Mouse (Mus musculus) skeletal muscle tissue, adult 2 months (tissue): ENCODE results near the gene Prtg.

Experiments used
- DNase-seq: peaks from one replicate; pipeline ENCODE4 v3.0.0-alpha.2; 2012; ENCODE audit warnings: low read depth, low spot score

Gene Prtg

GRCm38 (mm10) chr9:72809077-72809476 lies 2.4 kb downstream of the Prtg start:
- no peak for DNase-seq

GRCm38 (mm10) chr9:72810607-72811006 lies 3.9 kb downstream of the Prtg start:
- DNase-seq: no peak

- DNase-seq: no peak
These were observed 5.4 kb downstream of the Prtg start for GRCm38 (mm10) chr9:72812091-72812490.

GRCm38 (mm10) chr9:72812594-72813570 lies 6.2 kb downstream of the Prtg start:
- no peak for DNase-seq

DNA sequence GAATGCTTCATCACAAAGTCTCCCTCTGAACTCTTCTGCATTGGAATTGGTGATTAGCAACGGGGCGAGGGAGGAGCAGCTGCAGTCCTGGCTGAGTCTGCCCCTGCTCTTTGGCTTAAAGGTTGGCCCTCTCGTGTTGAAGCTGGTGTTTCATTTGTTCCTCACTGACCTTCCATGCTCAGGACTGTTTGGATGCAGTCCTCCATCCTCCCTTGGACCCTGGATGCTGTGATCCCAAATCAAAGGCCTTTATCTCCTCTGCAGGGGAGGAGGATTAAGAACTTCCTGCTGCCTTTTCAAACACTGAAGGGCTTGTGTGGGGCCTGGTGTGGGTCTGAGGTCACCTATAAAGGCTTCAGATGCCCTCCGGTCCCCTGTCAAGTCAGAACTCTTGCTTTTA lies 18.8 kb downstream of the Prtg start:
- DNase-seq: no peak

DNA sequence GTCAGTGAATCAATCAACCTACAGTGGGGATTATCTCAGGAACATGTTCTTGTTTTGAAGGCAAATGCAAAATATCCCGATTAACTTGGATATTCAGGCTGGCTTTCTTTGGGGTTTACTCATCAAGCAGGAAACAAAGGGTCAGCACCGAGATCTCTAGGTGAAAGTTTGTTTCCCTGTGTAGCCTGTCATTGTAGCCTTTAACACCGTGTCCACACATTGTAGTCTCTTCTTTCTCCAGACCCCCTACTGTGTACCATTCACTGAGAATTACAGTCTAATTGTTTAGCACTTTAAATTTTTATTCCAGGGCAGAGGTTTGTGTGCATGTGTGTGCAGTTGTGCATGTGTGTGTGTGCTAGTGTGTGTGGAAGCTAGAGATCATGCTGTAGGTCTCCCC lies 19.3 kb downstream of the Prtg start:
- DNase-seq: no peak

GRCm38 (mm10) chr9:72828616-72829257 lies 22.1 kb downstream of the Prtg start:
- DNase-seq: no peak

DNA sequence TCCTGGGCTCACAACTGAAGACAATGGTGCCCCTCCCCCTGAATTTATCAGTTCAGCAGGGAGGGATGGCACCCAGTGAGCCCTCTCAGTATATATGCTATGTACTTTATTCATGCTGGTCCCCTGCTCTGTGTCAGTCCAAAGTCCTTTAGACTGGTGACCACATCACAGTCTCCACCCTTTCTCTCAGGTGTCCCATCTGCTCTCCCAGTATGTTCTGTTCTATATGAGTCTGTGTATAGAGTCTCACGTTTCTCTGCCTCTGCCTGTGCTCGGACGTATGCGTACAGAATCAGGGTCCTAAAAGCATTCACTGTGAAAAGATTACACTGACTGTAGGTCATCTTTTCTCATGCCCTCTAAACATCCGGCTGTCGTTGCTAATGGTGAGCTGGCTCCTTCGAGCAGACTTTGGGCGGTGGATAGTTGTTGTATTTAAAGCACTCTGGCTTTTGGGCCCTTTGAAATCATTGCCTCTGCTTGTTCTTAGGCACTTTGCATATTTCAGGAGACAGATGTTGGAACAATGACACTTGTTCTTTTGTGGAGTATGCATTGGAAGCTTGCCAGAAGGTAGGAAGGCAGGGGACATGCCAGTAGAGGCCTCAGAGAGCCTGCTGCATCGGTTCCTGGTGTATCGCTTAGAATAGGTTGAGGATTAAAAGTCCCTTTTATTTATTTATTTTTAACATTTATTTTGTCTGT lies 27.5 kb downstream of the Prtg start:
- DNase-seq: no peak

DNA sequence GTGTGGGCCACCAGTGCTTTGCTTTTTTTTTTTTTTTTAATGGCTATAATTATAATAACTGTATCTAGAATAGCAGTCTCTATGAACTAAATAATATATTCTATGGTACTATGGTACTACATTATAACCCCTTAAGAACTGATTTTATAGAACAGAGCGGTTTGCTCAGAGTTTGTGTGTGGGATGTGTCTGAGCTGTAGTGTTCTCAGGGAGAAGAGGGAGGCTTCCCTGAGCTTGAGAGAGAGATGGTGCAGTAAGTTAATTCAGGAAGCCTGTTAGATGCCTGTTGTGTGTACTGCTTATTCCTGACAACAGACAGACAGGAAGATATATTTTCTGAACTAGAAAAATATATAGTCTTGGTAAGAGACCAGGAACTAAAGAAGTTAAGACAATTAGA lies 28.3 kb downstream of the Prtg start:
- DNase-seq: no peak

DNA sequence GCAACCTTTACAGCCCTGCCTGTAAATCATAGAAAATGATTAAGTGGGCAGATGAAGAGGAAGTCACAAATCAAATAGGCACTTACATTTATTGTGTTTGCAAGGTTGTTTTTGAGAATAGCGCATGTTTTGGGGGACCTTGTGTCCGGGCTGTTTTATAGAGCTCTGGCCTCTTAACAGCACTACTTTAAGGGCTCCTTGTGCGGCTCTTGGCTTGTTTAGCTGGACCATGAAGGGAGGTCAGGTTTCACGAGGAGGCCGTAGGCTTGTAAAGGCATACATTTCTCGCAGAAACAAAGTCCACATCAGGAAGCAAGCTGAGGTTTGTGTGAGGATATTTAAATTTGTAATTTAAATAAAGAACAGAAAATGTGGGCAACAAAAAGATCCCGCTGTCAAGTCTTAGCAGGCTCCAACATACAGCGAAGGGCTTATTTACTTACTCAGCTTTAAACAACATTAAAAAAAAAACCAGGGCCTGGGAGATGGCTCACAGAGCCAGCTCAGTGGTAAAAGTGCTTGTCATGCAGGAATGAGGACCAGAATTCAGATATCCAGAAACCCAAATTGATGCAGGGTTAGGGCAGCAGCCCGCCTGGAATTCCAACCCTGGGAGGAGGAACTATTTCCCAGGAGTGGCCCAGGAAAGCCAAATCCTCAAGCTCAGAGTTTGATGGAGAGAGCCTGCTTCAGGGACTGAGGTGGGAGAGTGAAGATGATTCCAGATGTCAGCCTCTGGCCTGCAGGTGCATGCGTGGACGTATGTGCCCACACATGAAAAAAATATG lies 30.2 kb downstream of the Prtg start:
- DNase-seq: no peak

DNA sequence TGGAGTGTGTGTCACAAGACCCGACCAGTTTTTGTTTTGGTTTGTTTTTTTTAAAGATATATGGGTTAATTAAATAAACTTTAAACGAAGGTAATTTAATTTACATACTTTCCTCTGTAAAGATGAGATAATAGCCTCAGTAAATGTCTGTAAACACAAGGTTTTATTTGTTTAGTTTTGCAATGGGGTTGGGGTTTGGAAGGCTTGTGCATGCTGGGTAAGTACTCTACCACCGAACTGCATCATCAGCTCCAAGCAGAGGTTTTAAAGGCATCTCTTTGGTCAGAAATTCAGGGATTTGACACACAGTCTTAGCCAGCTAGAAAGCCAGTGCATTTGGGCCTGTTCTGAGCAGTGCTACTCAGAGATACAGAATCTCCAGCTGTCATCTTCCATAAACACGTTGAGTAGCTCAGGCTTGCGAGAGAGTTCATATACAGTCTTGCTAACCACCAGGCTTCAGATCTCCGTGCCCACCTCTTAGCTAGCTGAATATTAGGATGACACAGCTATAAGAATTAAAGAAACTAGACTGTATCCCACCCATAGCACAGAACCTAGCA lies 31.0 kb downstream of the Prtg start:
- DNase-seq: no peak

DNA sequence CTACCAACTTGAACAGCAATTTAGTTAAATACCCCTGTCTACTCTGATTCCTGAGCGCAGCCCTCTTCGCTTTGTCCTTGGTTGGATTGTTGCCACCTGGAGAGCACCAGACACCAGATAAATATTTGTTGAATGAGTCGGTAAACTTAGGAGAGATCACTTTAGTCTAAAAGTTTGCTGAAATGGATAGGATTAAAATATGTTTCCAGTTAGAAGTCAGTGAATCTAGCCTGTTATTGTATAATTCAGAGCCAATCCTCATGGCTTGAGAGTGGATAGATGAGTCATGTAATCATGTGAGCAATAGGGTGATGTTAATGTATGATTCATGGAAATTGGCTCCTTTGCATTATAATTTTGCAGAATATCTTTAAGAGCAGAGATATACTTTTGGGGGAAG lies 31.6 kb downstream of the Prtg start:
- DNase-seq: no peak

GRCm38 (mm10) chr9:72839346-72839990 lies 32.8 kb downstream of the Prtg start:
- DNase-seq: no peak

- DNase-seq: no peak
These were observed 37.8 kb downstream of the Prtg start for GRCm38 (mm10) chr9:72844496-72844895.

DNA sequence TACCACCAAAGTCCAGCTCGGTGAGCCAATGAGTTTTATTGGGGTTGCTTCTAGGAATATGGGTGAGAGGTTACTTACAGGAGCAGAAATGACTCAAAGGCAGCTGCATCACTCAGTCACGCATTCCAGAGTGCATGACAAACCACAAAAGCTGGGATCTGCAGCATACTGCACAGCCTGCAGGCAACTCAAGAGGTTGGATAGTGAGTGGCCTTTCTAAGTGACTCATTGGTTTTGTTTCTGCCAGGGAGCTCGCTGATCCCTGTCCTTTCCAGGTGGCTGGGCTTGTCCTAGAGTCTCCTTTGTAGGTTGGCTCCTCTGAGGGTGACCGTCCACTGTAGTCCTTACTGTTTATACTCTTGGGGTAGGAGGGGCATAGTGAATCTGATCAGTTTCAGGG lies 39.5 kb downstream of the Prtg start:
- DNase-seq: no peak

DNA sequence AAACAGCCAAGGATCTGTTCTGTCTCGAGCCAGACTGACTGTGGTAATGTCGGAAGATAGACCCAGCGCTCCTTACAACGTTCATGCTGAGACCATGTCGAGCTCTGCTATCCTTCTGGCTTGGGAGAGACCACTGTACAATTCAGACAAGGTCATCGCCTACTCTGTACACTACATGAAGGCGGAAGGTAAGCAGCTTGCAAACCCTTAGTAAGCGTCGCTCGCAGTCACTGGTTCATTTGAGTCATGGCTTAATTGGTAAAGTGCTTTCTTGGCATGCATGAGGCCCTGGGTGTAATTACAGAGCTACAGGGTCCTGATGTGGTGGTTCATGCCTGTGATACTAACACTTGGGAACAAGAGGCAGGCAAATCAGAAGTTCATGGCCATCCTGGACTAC lies 44.9 kb downstream of the Prtg start:
- DNase-seq: no peak

DNA sequence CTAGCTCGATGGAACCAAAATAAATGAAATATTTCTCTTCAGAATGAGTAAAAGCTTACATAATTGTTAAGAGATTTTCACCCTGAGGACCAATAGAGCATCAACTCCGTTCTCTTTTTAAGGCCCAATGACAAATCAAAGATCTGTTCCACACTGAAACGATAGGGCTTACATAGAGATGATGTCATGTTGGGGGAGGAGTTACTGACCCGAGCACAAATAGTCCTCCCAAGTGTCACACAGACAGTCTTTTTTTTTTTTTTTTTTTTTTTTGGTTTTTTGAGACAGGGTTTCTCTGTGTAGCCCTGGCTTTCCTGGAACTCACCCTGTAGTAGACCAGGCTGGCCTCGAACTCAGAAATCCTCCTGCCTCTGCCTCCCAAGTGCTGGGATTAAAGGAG lies 45.3 kb downstream of the Prtg start:
- DNase-seq: no peak

DNA sequence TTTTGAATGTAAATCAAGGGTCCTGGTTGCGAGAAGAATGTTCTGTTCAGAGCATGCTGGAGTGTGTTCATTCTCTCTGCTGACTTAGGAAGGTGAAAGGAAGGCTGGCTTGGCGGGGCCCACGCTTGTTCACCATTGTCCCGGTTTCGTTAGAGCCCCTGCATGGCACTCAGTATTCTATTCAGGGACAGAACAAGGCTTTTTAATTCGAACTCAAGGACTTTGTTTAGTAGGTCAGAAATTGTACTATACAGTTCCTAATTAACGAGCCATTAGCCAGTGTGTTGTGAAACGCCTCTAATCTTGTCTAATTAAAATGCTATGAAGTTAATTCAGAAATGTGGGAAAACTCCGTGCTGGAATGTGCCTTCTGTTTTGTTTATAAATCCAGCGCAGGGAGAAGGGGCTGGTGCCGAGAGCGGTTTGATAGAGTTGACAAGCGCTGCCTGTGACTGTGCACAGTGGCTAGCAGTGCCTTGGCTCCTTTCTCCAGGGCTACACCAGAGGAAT lies 47.1 kb downstream of the Prtg start:
- DNase-seq: no peak

DNA sequence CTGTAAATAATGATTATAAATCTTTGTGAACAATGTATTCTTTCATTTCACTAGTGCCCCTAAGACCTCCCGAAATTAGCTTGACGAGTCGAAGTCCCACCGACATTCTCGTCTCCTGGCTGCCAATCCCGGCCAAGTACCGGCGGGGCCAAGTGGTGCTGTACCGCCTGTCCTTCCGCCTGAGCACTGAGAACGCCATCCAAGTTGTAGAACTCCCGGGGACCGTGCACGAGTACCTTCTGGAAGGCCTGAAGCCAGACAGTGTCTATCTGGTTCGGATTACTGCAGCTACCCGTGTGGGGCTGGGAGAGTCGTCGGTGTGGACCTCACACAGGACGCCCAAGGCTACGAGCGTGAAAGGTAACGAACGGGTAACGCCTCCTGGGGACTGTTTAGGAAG lies 50.0 kb downstream of the Prtg start:
- no peak for DNase-seq

GRCm38 (mm10) chr9:72860764-72861163 lies 54.1 kb downstream of the Prtg start:
- no peak for DNase-seq

DNA sequence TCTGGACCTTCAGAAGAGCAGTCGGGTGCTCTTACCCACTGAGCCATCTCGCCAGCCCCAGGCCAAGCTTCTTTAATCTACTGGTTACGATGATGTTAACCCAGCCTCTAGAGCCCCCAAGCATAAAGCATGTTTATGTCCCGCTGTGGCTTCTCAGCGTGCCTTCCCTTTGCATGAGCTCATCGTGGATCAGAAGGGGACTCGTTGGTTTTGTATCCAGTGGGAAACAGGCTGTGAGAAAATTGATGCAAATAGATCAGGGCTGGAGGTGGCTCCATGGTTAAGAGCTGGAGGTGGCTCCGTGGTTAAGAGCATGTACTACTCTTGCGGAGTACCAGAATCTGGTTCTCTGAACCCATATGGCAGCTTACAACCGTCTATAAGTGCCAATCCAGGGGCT lies 54.6 kb downstream of the Prtg start:
- DNase-seq: no peak
